Mouse (Mus musculus) intestine, embryonic 16.5 days (tissue): ENCODE measurements around the gene Megf11. TPM values are rescaled to one million over a fixed set of nuclear protein-coding genes. Genes with fewer than 3 reads are reported as not detected.

Experiments used
- ATAC-seq: fragments of 200-750 bp; cut with Nextera tagmentation; 2 replicates; pipeline ENCODE4 v1.8.0; 2017; ENCODE audit warnings: moderate TSS enrichment, moderate library complexity
- H3K27ac ChIP-seq: fragments of 300-500 bp; sonication (generic); 2 replicates; pipeline ENCODE4 v1.5.1; 2014; ENCODE audit warnings: mild to moderate bottlenecking, low read length
- H3K27me3 ChIP-seq: fragments of 300-500 bp; sonication (generic); replicated peaks from 2 replicates; pipeline ENCODE4 v1.6.1; 2014; ENCODE audit warnings: low read length, control low read depth, mixed read lengths; ENCODE audit not compliant: control insufficient read depth, insufficient read depth
- H3K36me3 ChIP-seq: fragments of 300-500 bp; sonication (generic); 2 replicates; pipeline ENCODE4 v1.6.1; 2014; ENCODE audit warnings: low read length, control low read depth; ENCODE audit not compliant: control insufficient read depth, insufficient read depth
- H3K4me1 ChIP-seq: fragments of 300-500 bp; sonication (generic); 2 replicates; pipeline ENCODE4 v1.6.1; 2014; ENCODE audit warnings: low read length, control low read depth, mixed read lengths; ENCODE audit not compliant: control insufficient read depth, insufficient read depth
- H3K4me2 ChIP-seq: fragments of 300-500 bp; sonication (generic); 2 replicates; pipeline ENCODE4 v1.6.1; 2014; ENCODE audit warnings: low read depth, low read length, control low read depth
- H3K4me3 ChIP-seq: fragments of 300-500 bp; sonication (generic); 2 replicates; pipeline ENCODE4 v1.5.1; 2014; ENCODE audit warnings: mild to moderate bottlenecking, low read length
- H3K9ac ChIP-seq: fragments of 300-500 bp; sonication (generic); 2 replicates; pipeline ENCODE4 v1.6.1; 2014; ENCODE audit warnings: low read depth, low read length
- H3K9me3 ChIP-seq: fragments of 300-500 bp; sonication (generic); 2 replicates; pipeline ENCODE4 v1.6.1; 2016; ENCODE audit warnings: low read length, control low read depth; ENCODE audit not compliant: control insufficient read depth
- WGBS: fragments of 180-500 bp; shearing (Covaris S2); extraction: QIAGEN DNeasy Blood & Tissue Kit; methylation state at CpG from one replicate; pipeline ENCODE4 v1.1.7; 2014; 5-methylcytosine and 5-hydroxymethylcytosine counted together
- polyA plus RNA-seq: library from polyadenylated mRNA; unstranded; fragments of >200 nt; fragmentation: Nextera tagmentation; extraction: Ambion mirVana; gene quantifications from 2 replicates; pipeline ENCODE4 v1.2.1, GENCODE M21; 2015

The Megf11 gene
- polyA plus RNA-seq, 1 experiment from 2014 or later, result 0.76 TPM

DNA sequence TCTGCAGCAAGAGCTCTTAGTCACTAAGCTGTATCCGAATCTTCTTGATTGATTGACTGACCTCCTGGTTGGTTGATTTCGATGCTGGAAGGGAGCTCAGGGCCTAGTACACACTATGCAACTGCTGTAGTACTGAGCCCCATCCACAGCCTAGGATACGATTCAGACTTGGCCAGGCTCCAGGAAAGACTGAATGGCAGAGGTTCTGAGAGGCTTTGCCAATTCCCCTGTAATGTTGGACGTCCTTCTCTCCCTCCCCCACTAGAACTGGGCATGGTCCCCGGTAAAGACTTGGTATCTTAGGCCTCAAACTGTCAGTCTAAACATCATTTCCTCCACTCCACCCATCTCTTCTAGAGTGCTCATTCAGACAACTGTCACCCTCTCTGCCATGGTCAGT, 113.5 kb downstream of the Megf11 start:
- H3K4me3 ChIP-seq, result no peak overlapping the region
- no peaks in the 10 kb centered on the region for H3K4me1 ChIP-seq
- no peaks in the 10 kb centered on the region for H3K36me3 ChIP-seq
- H3K27me3 ChIP-seq, result no peaks in the 10 kb centered on the region
- H3K9me3 ChIP-seq, result no peaks in the 10 kb centered on the region
- H3K9ac ChIP-seq, result no peak overlapping the region
- no peak overlapping the region for H3K4me2 ChIP-seq
- no peak for ATAC-seq
- WGBS, result 57% methylated on average over 5 of the region's 5 CpGs
- no peak overlapping the region for H3K27ac ChIP-seq

DNA sequence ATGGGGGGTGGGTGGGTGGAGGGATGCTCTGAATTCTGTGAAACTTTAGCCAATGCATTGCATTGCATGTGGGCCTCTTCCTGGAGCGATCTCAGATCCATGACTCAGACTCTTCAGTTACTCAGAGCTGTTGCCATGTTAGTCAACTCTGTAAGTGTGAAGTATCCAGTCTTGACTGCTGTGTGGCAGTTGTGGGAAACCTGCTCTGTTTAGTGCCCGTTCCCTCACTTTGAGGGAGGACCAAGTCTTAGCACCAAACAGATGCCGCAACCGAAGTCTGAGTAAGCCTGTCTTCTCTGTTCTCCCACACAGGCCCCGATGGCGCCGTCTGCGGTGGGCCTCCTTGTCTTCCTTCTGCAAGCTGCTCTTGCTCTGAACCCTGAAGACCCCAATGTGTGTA, 115.8 kb downstream of the Megf11 start:
- H3K4me3 ChIP-seq, result no peak overlapping the region
- H3K4me1 ChIP-seq, result no peaks in the 10 kb centered on the region
- no peak overlapping the region for H3K4me2 ChIP-seq
- no peak for ATAC-seq
- 94% methylated on average over 8 of the region's 8 CpGs for WGBS
- no peak overlapping the region for H3K27ac ChIP-seq
- H3K27me3 ChIP-seq, result no peaks in the 10 kb centered on the region
- H3K9me3 ChIP-seq, result no peaks in the 10 kb centered on the region
- no peaks in the 10 kb centered on the region for H3K36me3 ChIP-seq
- H3K9ac ChIP-seq, result no peak overlapping the region

DNA sequence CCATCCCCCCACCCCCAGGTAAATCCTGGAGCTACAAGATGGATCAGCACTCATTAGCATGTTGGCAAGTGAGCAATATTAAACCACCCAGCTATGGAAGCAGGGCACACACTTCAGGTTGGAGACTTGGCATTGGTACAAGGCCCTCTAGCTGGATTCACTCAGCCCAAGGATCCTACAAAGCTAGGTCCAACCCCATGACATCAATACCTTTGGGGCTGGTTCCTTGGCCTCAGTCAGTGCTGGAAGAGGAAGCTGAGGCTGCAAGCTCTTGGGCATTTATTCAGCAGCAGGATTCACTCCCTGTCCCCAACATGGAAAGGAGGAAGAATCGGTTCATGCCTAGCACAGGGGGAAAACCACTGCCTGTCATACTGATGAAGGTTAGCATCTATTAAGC, 118.6 kb downstream of the Megf11 start:
- Histone ChIP-seq H3K9me3 (no peaks in the 10 kb centered on the region), H3K4me2 (no peak overlapping the region), H3K27ac (no peak overlapping the region), H3K4me3 (no peak overlapping the region), H3K36me3 (no peaks in the 10 kb centered on the region), H3K9ac (no peak overlapping the region), H3K4me1 (no peaks in the 10 kb centered on the region), H3K27me3 (no peaks in the 10 kb centered on the region)
- WGBS, result 80% methylated on average over 1 of the region's 1 CpGs
- no peak for ATAC-seq

DNA sequence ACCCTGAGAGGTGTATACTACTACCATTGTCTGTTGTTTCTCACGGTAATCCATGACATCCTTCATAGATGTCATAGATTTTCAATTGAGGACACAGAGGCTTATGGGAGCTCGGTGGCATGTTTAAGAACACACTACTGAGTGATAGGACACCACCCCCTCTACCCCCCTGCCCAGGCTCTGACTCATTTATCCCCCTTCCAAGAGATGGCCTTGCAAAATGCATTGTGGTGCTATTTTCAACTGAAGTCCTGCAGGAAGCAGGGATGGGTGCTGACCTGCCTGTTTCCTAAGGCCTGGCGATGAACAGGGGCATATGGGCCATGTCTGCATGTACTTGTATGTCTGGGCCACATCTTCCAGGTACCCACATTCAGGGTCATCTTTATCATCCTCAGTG, 119.0 kb downstream of the Megf11 start:
- no peak overlapping the region for H3K9ac ChIP-seq
- H3K27me3 ChIP-seq, result no peaks in the 10 kb centered on the region
- no peaks in the 10 kb centered on the region for H3K4me1 ChIP-seq
- no peak overlapping the region for H3K4me3 ChIP-seq
- WGBS, result 76% methylated on average over 3 of the region's 3 CpGs
- H3K36me3 ChIP-seq, result no peaks in the 10 kb centered on the region
- H3K4me2 ChIP-seq, result no peak overlapping the region
- H3K9me3 ChIP-seq, result no peaks in the 10 kb centered on the region
- no peak overlapping the region for H3K27ac ChIP-seq
- no peak for ATAC-seq

DNA sequence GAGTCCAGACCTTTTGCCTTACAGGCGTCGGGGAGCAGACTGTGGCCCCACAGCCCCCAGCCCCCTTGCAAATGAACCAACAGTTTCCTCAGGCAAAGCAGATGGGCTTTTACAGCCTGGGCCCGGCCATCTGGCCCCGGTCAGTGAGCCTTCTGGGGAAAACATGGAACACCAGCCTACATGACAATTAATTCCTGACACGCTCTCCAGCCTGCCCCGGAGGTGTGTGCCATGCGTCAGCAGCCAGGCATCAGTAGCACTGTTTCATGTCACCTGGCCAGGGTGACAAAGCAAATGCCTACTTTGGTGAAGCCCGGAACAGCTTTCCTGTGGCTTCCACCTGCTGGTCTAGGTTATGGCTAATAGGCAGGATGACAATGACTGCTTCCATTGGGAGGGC, 119.5 kb downstream of the Megf11 start:
- Histone ChIP-seq H3K4me1 (no peaks in the 10 kb centered on the region), H3K4me3 (no peak overlapping the region), H3K27me3 (no peaks in the 10 kb centered on the region), H3K9me3 (no peaks in the 10 kb centered on the region), H3K27ac (no peak overlapping the region), H3K36me3 (no peaks in the 10 kb centered on the region), H3K9ac (no peak overlapping the region), H3K4me2 (no peak overlapping the region)
- no peak for ATAC-seq
- 58% methylated on average over 8 of the region's 8 CpGs for WGBS

DNA sequence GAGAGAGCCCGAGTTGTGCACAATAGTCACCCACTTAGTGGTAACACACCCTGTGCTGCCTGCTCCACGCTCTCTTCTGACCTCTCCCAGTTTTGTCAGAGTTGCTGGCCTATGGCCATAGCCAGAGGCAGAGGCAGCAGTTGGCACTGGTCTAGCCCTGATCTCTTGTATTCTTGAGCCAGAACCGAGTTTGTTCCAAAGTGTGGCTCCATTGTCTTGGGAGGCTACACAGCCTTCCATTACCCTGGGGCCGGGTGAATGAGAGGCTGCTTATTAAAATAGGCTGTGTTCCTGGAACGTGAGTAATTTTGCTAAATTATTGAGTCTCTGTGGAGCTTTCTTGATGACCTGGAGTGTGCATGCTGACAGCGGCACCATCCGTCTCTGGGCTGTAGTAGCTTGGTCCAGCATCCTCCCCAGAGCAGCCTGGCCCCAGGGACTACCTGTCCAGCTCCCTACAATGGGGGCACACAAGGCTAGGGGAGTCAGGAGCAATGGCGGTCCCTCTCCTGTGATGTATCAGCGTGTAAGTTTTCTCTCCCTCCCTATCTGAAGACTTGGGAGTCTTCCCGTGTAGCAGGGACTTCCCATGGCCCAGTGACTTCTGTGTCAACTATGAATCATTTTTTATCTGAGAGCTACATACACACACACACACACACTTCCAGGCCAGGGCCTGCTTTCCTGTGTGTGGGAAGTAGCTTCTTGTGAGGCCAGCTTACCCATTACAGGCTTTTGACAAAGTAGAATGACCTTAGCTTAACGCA, 121.2 kb downstream of the Megf11 start:
- 69% methylated on average over 11 of the region's 11 CpGs for WGBS
- Histone ChIP-seq H3K9me3 (no peaks in the 10 kb centered on the region), H3K4me2 (no peak overlapping the region), H3K27me3 (no peaks in the 10 kb centered on the region), H3K9ac (no peak overlapping the region), H3K4me1 (no peaks in the 10 kb centered on the region), H3K27ac (no peak overlapping the region), H3K4me3 (no peak overlapping the region), H3K36me3 (no peaks in the 10 kb centered on the region)
- ATAC-seq, result no peak

DNA sequence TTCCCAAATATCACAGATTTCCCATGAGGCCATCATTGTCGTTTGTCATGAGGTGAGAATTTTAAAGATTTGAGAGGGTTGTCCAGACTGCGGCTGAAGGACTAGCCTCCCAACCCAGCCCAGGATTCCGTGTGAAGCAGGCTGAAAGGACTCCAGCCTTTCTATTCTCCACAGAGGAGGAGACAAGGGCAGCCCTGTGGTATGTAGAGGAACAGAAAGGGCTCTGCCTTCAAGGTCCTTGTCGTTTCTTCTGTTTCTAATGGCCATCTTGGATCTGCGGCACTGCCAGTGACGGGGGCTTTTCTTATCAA, 121.7 kb downstream of the Megf11 start:
- H3K27ac ChIP-seq, result no peak overlapping the region
- WGBS, result 64% methylated on average over 6 of the region's 6 CpGs
- H3K27me3 ChIP-seq, result no peaks in the 10 kb centered on the region
- H3K4me3 ChIP-seq, result no peak overlapping the region
- no peak for ATAC-seq
- H3K9me3 ChIP-seq, result no peaks in the 10 kb centered on the region
- H3K4me2 ChIP-seq, result no peak overlapping the region
- H3K36me3 ChIP-seq, result no peaks in the 10 kb centered on the region
- H3K9ac ChIP-seq, result no peak overlapping the region
- no peaks in the 10 kb centered on the region for H3K4me1 ChIP-seq

DNA sequence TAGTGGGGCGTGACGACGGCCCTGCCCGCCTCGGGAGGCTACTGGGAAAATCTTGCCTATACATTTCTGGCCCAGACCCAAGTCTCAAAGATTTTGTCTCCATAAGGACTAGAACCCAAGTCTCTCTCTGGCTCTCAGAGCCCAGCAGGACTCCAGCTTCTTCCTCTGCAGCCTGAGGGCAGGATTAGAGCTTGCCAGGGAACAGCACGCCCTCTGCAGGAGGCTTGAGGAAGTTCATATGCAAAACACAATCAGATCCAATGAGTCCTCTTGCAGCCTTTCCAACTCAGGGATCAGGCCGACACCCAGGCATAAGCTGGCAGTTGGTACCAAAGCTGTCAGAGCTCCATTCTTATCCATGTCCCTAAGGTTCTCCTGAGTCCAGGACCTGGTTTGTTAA, 122.6 kb downstream of the Megf11 start:
- H3K4me1 ChIP-seq, result no peaks in the 10 kb centered on the region

DNA sequence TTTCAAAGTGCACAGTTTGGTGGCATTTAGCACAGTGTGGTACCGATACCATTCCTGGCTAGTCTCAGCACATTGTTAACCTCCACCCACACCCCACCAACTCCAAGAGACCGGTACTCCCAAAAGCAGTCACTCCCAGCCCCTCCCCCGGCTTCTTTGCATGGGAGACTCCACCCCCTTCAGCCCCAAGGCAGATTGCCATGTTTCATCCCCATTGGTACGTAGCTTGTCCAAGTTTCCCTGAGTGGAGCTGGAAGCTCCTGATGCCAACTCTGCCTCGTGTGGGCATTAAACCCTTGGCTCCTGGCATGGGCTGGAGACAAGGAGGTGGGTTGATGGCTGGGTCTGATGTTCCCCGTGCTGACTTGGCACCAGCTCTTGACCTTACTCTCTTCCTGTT, 129.4 kb downstream of the Megf11 start:
- Histone ChIP-seq H3K4me2 (no peak overlapping the region), H3K36me3 (no peaks in the 10 kb centered on the region), H3K4me1 (no peaks in the 10 kb centered on the region), H3K4me3 (no peak overlapping the region), H3K9me3 (no peaks in the 10 kb centered on the region), H3K9ac (no peak overlapping the region), H3K27me3 (no peaks in the 10 kb centered on the region), H3K27ac (no peak overlapping the region)
- 56% methylated on average over 6 of the region's 6 CpGs for WGBS
- ATAC-seq, result no peak

More for the DNA sequence above, 122.6 kb downstream of the Megf11 start:
- Histone ChIP-seq H3K36me3 (no peaks in the 10 kb centered on the region), H3K9me3 (no peaks in the 10 kb centered on the region), H3K9ac (no peak overlapping the region), H3K27me3 (no peaks in the 10 kb centered on the region), H3K4me2 (no peak overlapping the region), H3K27ac (no peak overlapping the region), H3K4me3 (no peak overlapping the region)
- no peak for ATAC-seq
- 56% methylated on average over 7 of the region's 7 CpGs for WGBS
